Mouse (Mus musculus) neural tube, embryonic 11.5 days (tissue): ENCODE measurements at regions not wholly inside any gene's neighbourhood (a gene's known extent, or its start where the extent isn't known, plus 50 kb on each side); places are given as distances from the start of the nearest gene placed in this dataset.
A peak's percentile ranks its signal among the peaks of the same experiment; 100 is the strongest.

Experiments
- ATAC-seq: fragments of 200-750 bp; cut with Nextera tagmentation; 2 replicates; pipeline ENCODE4 v1.8.0; 2017; ENCODE audit warnings: moderate number of reproducible peaks, mild to moderate bottlenecking, moderate TSS enrichment, moderate library complexity; ENCODE audit not compliant: insufficient read depth, low FRiP score, low TSS enrichment
- DNase-seq: peaks from one replicate; pipeline ENCODE4 v3.0.0-alpha.2; 2015; ENCODE audit warnings: low spot score
- H3K27ac ChIP-seq: fragments of 300-500 bp; sonication (generic); 2 replicates; pipeline ENCODE4 v1.5.1; 2014; ENCODE audit warnings: low read depth, mild to moderate bottlenecking, low read length
- H3K27me3 ChIP-seq: fragments of 300-500 bp; sonication (generic); 2 replicates; pipeline ENCODE4 v1.6.1; 2014; ENCODE audit warnings: mild to moderate bottlenecking, low read length, mixed read lengths; ENCODE audit not compliant: control insufficient read depth, insufficient read depth
- H3K36me3 ChIP-seq: fragments of 300-500 bp; sonication (generic); 2 replicates; pipeline ENCODE4 v1.6.1; 2014; ENCODE audit warnings: mild to moderate bottlenecking, low read length, moderate library complexity, mixed read lengths; ENCODE audit not compliant: control insufficient read depth, insufficient read depth
- H3K4me1 ChIP-seq: fragments of 300-500 bp; sonication (generic); 2 replicates; pipeline ENCODE4 v1.6.1; 2014; ENCODE audit warnings: low read length, mixed read lengths; ENCODE audit not compliant: control insufficient read depth, insufficient read depth
- H3K4me2 ChIP-seq: fragments of 300-500 bp; sonication (generic); 2 replicates; pipeline ENCODE4 v1.6.1; 2014; ENCODE audit warnings: low read depth, mild to moderate bottlenecking, moderate library complexity
- H3K4me3 ChIP-seq: fragments of 300-500 bp; sonication (generic); 2 replicates; pipeline ENCODE4 v1.5.1; 2014; ENCODE audit warnings: low read depth, low read length
- H3K9ac ChIP-seq: fragments of 300-500 bp; sonication (generic); 2 replicates; pipeline ENCODE4 v1.6.1; 2014; ENCODE audit warnings: mild to moderate bottlenecking, low read length
- H3K9me3 ChIP-seq: fragments of 300-500 bp; sonication (generic); 2 replicates; pipeline ENCODE4 v1.6.1; 2016; ENCODE audit warnings: low read length; ENCODE audit not compliant: control insufficient read depth
- WGBS: fragments of 180-500 bp; shearing (Covaris S2); extraction: QIAGEN DNeasy Blood & Tissue Kit; methylation state at CpG from one replicate; pipeline ENCODE4 v1.1.7; 2014; 5-methylcytosine and 5-hydroxymethylcytosine counted together

GRCm38 (mm10) chr3:37977453-37977852 is 253.2 kb upstream of the Gm5148 start:
- Histone ChIP-seq H3K4me2 (no peak overlapping the region), H3K36me3 (no peaks in the 10 kb centered on the region), H3K4me1 (no peaks in the 10 kb centered on the region; the same call in 1 of the 2 replicates), H3K9me3 (no peaks in the 10 kb centered on the region), H3K9ac (no peak overlapping the region), H3K27ac (no peak overlapping the region), H3K27me3 (no peaks in the 10 kb centered on the region), H3K4me3 (no peak overlapping the region)
- ATAC-seq (no peak), DNase-seq (no peak)
- WGBS = 73% methylated on average over 3 of the region's 3 CpGs

GRCm38 (mm10) chr3:37976566-37976965 is 252.3 kb upstream of the Gm5148 start:
- ATAC-seq = no peak
- 41% methylated on average over 13 of the region's 13 CpGs for WGBS
- H3K9me3 ChIP-seq = no peaks in the 10 kb centered on the region
- DNase-seq = peak; percentile 20
- H3K4me3 ChIP-seq = no peak overlapping the region
- no peak overlapping the region for H3K4me2 ChIP-seq
- no peak overlapping the region for H3K27ac ChIP-seq
- H3K27me3 ChIP-seq = no peaks in the 10 kb centered on the region
- no peak overlapping the region for H3K9ac ChIP-seq
- no peaks in the 10 kb centered on the region; the same call in 1 of the 2 replicates for H3K4me1 ChIP-seq
- no peaks in the 10 kb centered on the region for H3K36me3 ChIP-seq

GRCm38 (mm10) chr3:37975194-37975756 is 251.0 kb upstream of the Gm5148 start:
- Histone ChIP-seq H3K4me2 (no peak overlapping the region), H3K4me1 (no peaks in the 10 kb centered on the region; the same call in 1 of the 2 replicates), H3K27ac (no peak overlapping the region), H3K9ac (no peak overlapping the region), H3K27me3 (no peaks in the 10 kb centered on the region), H3K4me3 (no peak overlapping the region), H3K36me3 (no peaks in the 10 kb centered on the region), H3K9me3 (no peaks in the 10 kb centered on the region)
- WGBS = 31% methylated on average over 11 of the region's 11 CpGs
- ATAC-seq = no peak; the same call in 1 of the 2 replicates
- peak; percentile 15 for DNase-seq

- no peak overlapping the region for H3K4me2 ChIP-seq
- H3K9ac ChIP-seq = no peak overlapping the region
- no peaks in the 10 kb centered on the region for H3K27me3 ChIP-seq
- no peaks in the 10 kb centered on the region; the same call in 1 of the 2 replicates for H3K4me1 ChIP-seq
- no peaks in the 10 kb centered on the region for H3K9me3 ChIP-seq
- DNase-seq (no peak), ATAC-seq (no peak)
- no peaks in the 10 kb centered on the region for H3K36me3 ChIP-seq
- WGBS = 77% methylated on average over 3 of the region's 3 CpGs
- H3K4me3 ChIP-seq = no peak overlapping the region
- no peak overlapping the region for H3K27ac ChIP-seq
These were observed 248.6 kb upstream of the Gm5148 start for GRCm38 (mm10) chr3:37972931-37973330.

- no peaks in the 10 kb centered on the region for H3K27me3 ChIP-seq
- ATAC-seq = no peak
- no peak overlapping the region for H3K4me2 ChIP-seq
- H3K9me3 ChIP-seq = no peaks in the 10 kb centered on the region
- no peak for DNase-seq
- H3K27ac ChIP-seq = no peak overlapping the region
- H3K4me3 ChIP-seq = no peak overlapping the region
- H3K36me3 ChIP-seq = no peaks in the 10 kb centered on the region
- 71% methylated on average over 2 of the region's 2 CpGs for WGBS
- no peaks in the 10 kb centered on the region; the same call in 1 of the 2 replicates for H3K4me1 ChIP-seq
- H3K9ac ChIP-seq = no peak overlapping the region
These were observed 246.9 kb upstream of the Gm5148 start for GRCm38 (mm10) chr3:37971240-37971639.

- ATAC-seq = no peak
- no peak overlapping the region for H3K27ac ChIP-seq
- no peaks in the 10 kb centered on the region for H3K36me3 ChIP-seq
- 0 out of 2 replicates have a peak, but pooled peaks cover 2% of the 10 kb centered on the region for H3K4me1 ChIP-seq
- H3K9ac ChIP-seq = no peak overlapping the region
- no peaks in the 10 kb centered on the region for H3K9me3 ChIP-seq
- no peaks in the 10 kb centered on the region for H3K27me3 ChIP-seq
- DNase-seq = no peak
- H3K4me2 ChIP-seq = no peak overlapping the region
- H3K4me3 ChIP-seq = no peak overlapping the region
These were observed 244.4 kb upstream of the Gm5148 start for GRCm38 (mm10) chr3:37968654-37969053.

- Histone ChIP-seq H3K36me3 (no peaks in the 10 kb centered on the region), H3K4me1 (0 out of 2 replicates have a peak, but pooled peaks cover 2% of the 10 kb centered on the region), H3K27ac (no peak overlapping the region), H3K27me3 (no peaks in the 10 kb centered on the region), H3K4me3 (no peak overlapping the region), H3K4me2 (no peak overlapping the region), H3K9me3 (no peaks in the 10 kb centered on the region), H3K9ac (no peak overlapping the region)
- ATAC-seq (no peak), DNase-seq (no peak)
- 97% methylated on average over 4 of the region's 4 CpGs for WGBS
These were observed 240.9 kb upstream of the Gm5148 start for GRCm38 (mm10) chr3:37965221-37965620.

GRCm38 (mm10) chr3:37964083-37964482 is 239.8 kb upstream of the Gm5148 start:
- Histone ChIP-seq H3K4me3 (no peak overlapping the region), H3K27ac (no peak overlapping the region), H3K9me3 (no peaks in the 10 kb centered on the region), H3K4me1 (0 out of 2 replicates have a peak, but pooled peaks cover 2% of the 10 kb centered on the region), H3K27me3 (no peaks in the 10 kb centered on the region), H3K4me2 (no peak overlapping the region), H3K36me3 (no peaks in the 10 kb centered on the region), H3K9ac (no peak overlapping the region)
- DNase-seq (no peak), ATAC-seq (no peak)
- WGBS = 77% methylated on average over 5 of the region's 5 CpGs

GRCm38 (mm10) chr3:37962811-37963210 is 238.5 kb upstream of the Gm5148 start:
- H3K27ac ChIP-seq = no peak overlapping the region
- no peak overlapping the region for H3K4me2 ChIP-seq
- H3K4me3 ChIP-seq = no peak overlapping the region
- H3K36me3 ChIP-seq = no peaks in the 10 kb centered on the region
- no peaks in the 10 kb centered on the region for H3K9me3 ChIP-seq
- no peak overlapping the region for H3K9ac ChIP-seq
- no peak for DNase-seq
- WGBS = 83% methylated on average over 8 of the region's 8 CpGs
- 0 out of 2 replicates have a peak, but pooled peaks cover 2% of the 10 kb centered on the region for H3K4me1 ChIP-seq
- no peak for ATAC-seq
- H3K27me3 ChIP-seq = no peaks in the 10 kb centered on the region
